Mouse (Mus musculus) C2C12 (cell line): ENCODE results near the gene Dda1.

Source experiments
- CEBPB ChIP-seq: IDR thresholded peaks from one replicate; pipeline ENCODE4 v1.6.1; 2011; ENCODE audit warnings: low read depth, mild to moderate bottlenecking, control low read depth, moderate library complexity
- CTCF ChIP-seq: IDR thresholded peaks from one replicate; pipeline ENCODE4 v1.5.1; 2011; ENCODE audit not compliant: control insufficient read depth, insufficient read depth, insufficient read length
- FOSL1 ChIP-seq: IDR thresholded peaks from one replicate; pipeline ENCODE4 v1.8.0; 2011; ENCODE audit warnings: mild to moderate bottlenecking, low read length; ENCODE audit not compliant: poor library complexity, insufficient read depth, severe bottlenecking
- MAX ChIP-seq: IDR thresholded peaks from one replicate; pipeline ENCODE4 v1.6.1; 2011; ENCODE audit warnings: mild to moderate bottlenecking, control low read depth
- MYOG ChIP-seq: IDR thresholded peaks from one replicate; pipeline ENCODE4 v1.6.1; 2011; ENCODE audit not compliant: control insufficient read depth, insufficient read length; ENCODE audit errors: extremely low read depth
- USF1 ChIP-seq: IDR thresholded peaks from one replicate; pipeline ENCODE4 v1.6.1; 2011; ENCODE audit warnings: low read depth, mild to moderate bottlenecking, control low read depth, moderate library complexity

GRCm38 (mm10) chr8:71452669-71453068 lies 16.3 kb upstream of the Dda1 start:
- no peak for TF ChIP-seq CTCF
- no peak for TF ChIP-seq MYOG
- no peak for TF ChIP-seq USF1
- TF ChIP-seq CEBPB, result no peak
- no peak for TF ChIP-seq MAX
- no peak for TF ChIP-seq FOSL1
